Mouse (Mus musculus) megakaryocyte, adult 5-6 weeks (primary cell): Measurements from ENCODE around the gene Cenpu. TPM values are rescaled to one million over a fixed set of nuclear protein-coding genes. Genes with fewer than 3 reads are reported as not detected.
"Not testable (repeated sequence)": the region's sequence is repeated elsewhere in the genome, so short reads cannot be mapped to it uniquely, and the experiment has no call there.

Experiments used
- ATAC-seq: 2 replicates; pipeline ENCODE4 v1.8.0; 2016; ENCODE audit warnings: mild to moderate bottlenecking, inconsistent platforms; ENCODE audit not compliant: poor library complexity, severe bottlenecking
- total RNA-seq, 2 experiments: library from RNA; stranded (forward) in 1 of 2; stranded (reverse) in 1 of 2; fragments of 153-499, 151-499 nt in 1 of 2; fragments of 221-1000, 200-1000 nt in 1 of 2; gene quantifications; 2 replicates each; pipeline versions ENCODE4 v1.2.3 to v1.2.4; 2015 to 2017

Cenpu gene
- total RNA-seq, 2 experiments from 2014 or later = 21.0 to 30.1 TPM

- ATAC-seq = peak; percentile 40
Observed at GRCm38 (mm10) chr8:46547245-46547644, 4.6 kb upstream of the Cenpu start.

GRCm38 (mm10) chr8:46550058-46550457 is 1.8 kb upstream of the Cenpu start:
- ATAC-seq = no peak

- ATAC-seq = no peak
Observed at GRCm38 (mm10) chr8:46551029-46551428, 799 bp upstream of the Cenpu start.

- peak; percentile 3; the same call in 1 of the 2 replicates for ATAC-seq
Observed at GRCm38 (mm10) chr8:46552441-46552765, 575 bp downstream of the Cenpu start.

GRCm38 (mm10) chr8:46559428-46559827 is 7.6 kb downstream of the Cenpu start:
- peak; percentile 97 for ATAC-seq

- no peak for ATAC-seq
Observed at GRCm38 (mm10) chr8:46562333-46562732, 10.5 kb downstream of the Cenpu start.

GRCm38 (mm10) chr8:46566914-46567529 is 15.2 kb downstream of the Cenpu start:
- no peak for ATAC-seq

- ATAC-seq = no peak
Observed at GRCm38 (mm10) chr8:46567946-46568345, 16.1 kb downstream of the Cenpu start.

- no peak for ATAC-seq
Observed at GRCm38 (mm10) chr8:46568942-46569341, 17.1 kb downstream of the Cenpu start.

- ATAC-seq = no peak
Observed at GRCm38 (mm10) chr8:46569659-46570441, 18.0 kb downstream of the Cenpu start.

- ATAC-seq = no peak
Observed at GRCm38 (mm10) chr8:46570673-46571072, 18.8 kb downstream of the Cenpu start.

GRCm38 (mm10) chr8:46573446-46573845 is 21.6 kb downstream of the Cenpu start:
- ATAC-seq = no peak

GRCm38 (mm10) chr8:46573964-46574363 is 22.1 kb downstream of the Cenpu start:
- ATAC-seq = no peak

GRCm38 (mm10) chr8:46578794-46579193 is 27.0 kb downstream of the Cenpu start:
- ATAC-seq = no peak

GRCm38 (mm10) chr8:46584328-46584727 is 32.5 kb downstream of the Cenpu start:
- not testable (repeated sequence) for ATAC-seq

GRCm38 (mm10) chr8:46585576-46585975 is 33.7 kb downstream of the Cenpu start:
- ATAC-seq = no peak

GRCm38 (mm10) chr8:46587911-46588310 is 36.1 kb downstream of the Cenpu start:
- ATAC-seq = peak; percentile 57; the same call in 1 of the 2 replicates

GRCm38 (mm10) chr8:46588663-46589062 is 36.8 kb downstream of the Cenpu start:
- ATAC-seq = no peak

- no peak for ATAC-seq
Observed at GRCm38 (mm10) chr8:46593067-46593466, 41.2 kb downstream of the Cenpu start.

- peak; percentile 34; the same call in 1 of the 2 replicates for ATAC-seq
Observed at GRCm38 (mm10) chr8:46593772-46594171, 41.9 kb downstream of the Cenpu start.

- ATAC-seq = peak; percentile 99
Observed at GRCm38 (mm10) chr8:46595593-46595992, 43.8 kb downstream of the Cenpu start.

- no peak for ATAC-seq
Observed at GRCm38 (mm10) chr8:46596530-46596929, 44.7 kb downstream of the Cenpu start.
